Mouse (Mus musculus) liver, embryonic 18 days (tissue): ENCODE measurements around the gene Tnfaip3. TPM values are rescaled to one million over a fixed set of nuclear protein-coding genes. Genes with fewer than 3 reads are reported as not detected.

Experiments used
- polyA plus RNA-seq: library from polyadenylated mRNA; depleted of rRNA; stranded (reverse); fragments of >200 nt; gene quantifications from 2 replicates; pipeline ENCODE4 v1.2.3, GENCODE M21; 2012; rRNA removed

The Tnfaip3 gene
- 2.1 and 2.3 TPM in 2 replicates for polyA plus RNA-seq

DNA sequence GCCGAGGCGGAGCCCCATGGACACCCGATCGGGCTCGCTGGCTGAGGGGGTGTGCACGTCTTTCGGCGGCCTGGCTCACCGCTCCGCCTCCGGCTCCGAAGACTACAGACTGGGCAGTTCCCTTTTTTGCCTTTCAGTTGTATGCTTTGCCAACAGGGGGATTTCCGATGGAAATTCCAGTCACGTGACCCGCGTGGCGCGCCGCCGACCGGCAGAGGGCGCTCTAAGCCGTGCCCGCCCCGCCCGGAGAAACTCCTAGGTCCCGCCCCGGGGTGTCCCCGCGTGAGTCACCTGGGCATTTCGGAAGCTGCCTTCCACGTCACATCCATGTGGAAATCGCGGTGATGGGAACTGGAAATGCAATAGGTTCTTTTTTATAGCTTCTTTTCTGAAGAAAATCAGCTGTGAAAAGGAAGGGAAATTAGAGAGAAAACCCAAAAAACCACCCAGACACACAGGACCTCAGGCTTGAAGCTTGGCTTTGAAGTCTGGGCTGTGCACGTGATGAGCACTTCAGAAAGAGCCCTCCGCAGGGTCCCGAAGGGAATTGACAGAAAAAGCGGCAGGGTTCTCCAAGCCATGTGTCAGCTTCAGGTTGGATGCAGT is at the start of gene Tnfaip3:
Tnfaip3 (minus strand) TSS at position 401 of the 606 bp plus-strand sequence.

Other genes with a start within 250 kb of the Tnfaip3 start
- not detected in 2 replicates for gene Gm4922, start 228.9 kb downstream of the Tnfaip3 start, polyA plus RNA-seq
- gene Perp, start 170.6 kb downstream of the Tnfaip3 start, polyA plus RNA-seq, result 20.8 and 25.7 TPM in 2 replicates